In the genomic region with DNA sequence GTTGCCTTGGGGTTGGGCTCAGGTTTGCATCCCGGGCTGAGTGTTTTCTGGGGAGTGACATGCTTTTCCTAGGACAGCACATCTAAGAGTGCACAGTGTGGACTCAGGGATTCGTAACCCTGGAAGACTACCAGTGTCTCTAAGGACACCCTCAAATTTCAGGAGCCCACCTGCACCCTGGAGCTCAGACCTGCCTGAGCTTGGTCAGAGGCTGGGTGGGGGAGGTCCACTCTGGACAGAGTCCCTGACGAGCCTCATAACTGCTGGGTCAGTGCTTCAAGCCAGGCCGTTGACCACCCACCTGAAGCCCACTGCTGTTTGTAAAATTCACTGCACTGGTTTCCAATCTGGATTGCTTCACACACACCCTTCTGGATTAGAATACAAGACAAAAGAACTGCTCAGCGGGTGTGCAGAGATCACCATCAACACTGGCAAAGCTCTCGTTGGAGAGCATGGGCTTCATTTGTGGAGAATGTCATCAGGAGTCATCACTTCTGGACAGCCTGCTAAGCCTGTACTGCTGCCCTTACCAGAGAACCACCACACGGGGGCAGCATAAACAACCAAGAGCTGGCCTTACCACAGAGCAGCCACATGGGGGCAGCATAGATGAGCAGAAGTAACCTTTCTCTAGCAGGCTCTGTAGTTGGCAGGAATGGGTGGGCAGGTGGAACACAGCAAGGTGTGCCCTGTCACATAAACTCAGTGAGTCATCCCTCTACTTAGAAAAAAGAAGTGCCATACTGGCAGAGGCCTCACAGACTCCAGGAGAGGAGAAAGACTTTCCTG, we compare ENCODE assay signal across 8 mouse cellular contexts. TPM values are rescaled to one million over a fixed set of nuclear protein-coding genes. Genes with fewer than 3 reads are reported as not detected.
DNase-seq lines count a peak whose midpoint lies in the region; ATAC-seq and TF ChIP-seq lines count a peak whose summit lies in the region.

No protein-coding gene starts in this region.

- H3K36me3 ChIP-seq in ES-E14 (ENCODE audit: control insufficient read depth, insufficient read depth, low read length, poor library complexity, severe bottlenecking), result no peaks in the 10 kb centered on the region
- H3K36me3 ChIP-seq in forebrain, embryonic 16.5 days (ENCODE audit: control insufficient read depth, insufficient read depth), result peaks cover 4% of the 10 kb centered on the region; the same call in 1 of the 2 replicates
- no peaks in the 10 kb centered on the region for H3K36me3 ChIP-seq in thymus, adult 2 months (ENCODE audit: control insufficient read depth, insufficient read depth, low read length)

- no peak for TF ChIP-seq POLR2A in lung, adult 2 months (IDR thresholded peaks at IDR 0.05; ENCODE audit: borderline replicate concordance, extremely low read depth, low read depth, low read length)
- no peak for TF ChIP-seq POLR2A in thymus, adult 2 months (IDR thresholded peaks at IDR 0.05; ENCODE audit: control insufficient read depth, extremely low read depth, insufficient read depth, low read length, poor library complexity)

- no peaks in the 10 kb centered on the region for H3K27me3 ChIP-seq in forebrain, embryonic 16.5 days (replicated peaks; ENCODE audit: control insufficient read depth, insufficient read depth, low read length)
- H3K27me3 ChIP-seq in thymus, adult 2 months (ENCODE audit: control insufficient read depth, insufficient read depth, low read length), result no peaks in the 10 kb centered on the region

- no peaks in the 10 kb centered on the region for H3K9me3 ChIP-seq in ES-E14 (ENCODE audit: control insufficient read depth, insufficient read depth, low read depth, low read length)
- H3K9me3 ChIP-seq in forebrain, embryonic 16.5 days (ENCODE audit: control insufficient read depth, low read length), result no peaks in the 10 kb centered on the region

- H3K4me3 ChIP-seq in ES-E14 (ENCODE audit: insufficient read depth in 1 of 2, low read depth in 1 of 2, low read length in 2 of 2, poor library complexity in 1 of 2, severe bottlenecking in 1 of 2), result no peak overlapping the region
- H3K4me3 ChIP-seq in forebrain, embryonic 16.5 days (replicated peaks; ENCODE audit: low read length), result no peak overlapping the region
- H3K4me3 ChIP-seq in lung, adult 2 months (replicated peaks; ENCODE audit: extremely low read depth, low read depth, low read length), result no peak overlapping the region
- H3K4me3 ChIP-seq in thymus, adult 2 months (ENCODE audit: control insufficient read depth, insufficient read depth, low read length), result no peak overlapping the region

- no peak overlapping the region for H3K9ac ChIP-seq in ES-E14 (ENCODE audit: insufficient read depth, low read depth, low read length, poor library complexity, severe bottlenecking)
- H3K9ac ChIP-seq in forebrain, embryonic 16.5 days (replicated peaks; ENCODE audit: low read depth, low read length), result no peak overlapping the region

- no peak overlapping the region for H3K27ac ChIP-seq in ES-E14 (ENCODE audit: insufficient read depth, low read depth, low read length, poor library complexity, severe bottlenecking)
- no peak overlapping the region for H3K27ac ChIP-seq in forebrain, embryonic 16.5 days (ENCODE audit: low read length)
- no peak overlapping the region for H3K27ac ChIP-seq in thymus, adult 2 months (ENCODE audit: control insufficient read depth, insufficient read depth, low read length)

- intact Hi-C loops in heart, postnatal 36 days (cut with DNase I), result loop anchor here (1.0 kb wide), 1 partner anchor 161 kb away; no protein-coding TSS in a partner anchor

- peaks cover 3 to 15% of the 10 kb centered on the region in 2 experiments; a peak in 2 of 4 replicates for H3K4me1 ChIP-seq in ES-E14 (ENCODE audit: control insufficient read depth in 2 of 2, insufficient read depth in 2 of 2, low read length in 2 of 2, poor library complexity in 1 of 2)
- no peaks in the 10 kb centered on the region for H3K4me1 ChIP-seq in forebrain, embryonic 16.5 days (replicated peaks; ENCODE audit: control insufficient read depth, insufficient read depth, low read length)
- no peaks in the 10 kb centered on the region for H3K4me1 ChIP-seq in lung, adult 2 months (ENCODE audit: control insufficient read depth, insufficient read depth, low read length)
- H3K4me1 ChIP-seq in thymus, adult 2 months (replicated peaks; ENCODE audit: control insufficient read depth, insufficient read depth, low read length), result no peaks in the 10 kb centered on the region

- H3K4me2 ChIP-seq in forebrain, embryonic 16.5 days (ENCODE audit: low read length), result no peak overlapping the region

- 0 out of 2 replicates have a peak, but pooled peaks have one; percentile 58 for ATAC-seq in forebrain, embryonic 16.5 days

- in situ Hi-C loops in ES-E14 (cut with MboI; ENCODE audit: low sequenced_read_pairs in 2 of 2, unreplicated experiment in 2 of 2), result no loop called here

- 49% methylated on average over 7 of the region's 7 CpGs for WGBS in forebrain, embryonic 16.5 days
- WGBS in lung, adult 2 months, result 41% methylated on average over 7 of the region's 7 CpGs
- WGBS in thymus, adult 2 months, result 52% methylated on average over 7 of the region's 7 CpGs

- TF ChIP-seq CTCF in lung, adult 2 months (IDR thresholded peaks at IDR 0.05; ENCODE audit: insufficient read depth, low read length), result peak; percentile 100
- TF ChIP-seq CTCF in thymus, adult 2 months (IDR thresholded peaks at IDR 0.05; ENCODE audit: borderline replicate concordance, control insufficient read depth, extremely low read depth, insufficient read depth, low read length, poor library complexity), result peak; percentile 98

- DNase-seq in ES-E14 (ENCODE audit: low read depth, low spot score), result peak; percentile 78
- DNase-seq in cerebellum, adult 11-12 months, result peak; percentile 92
- peak; percentile 75 to 79 for DNase-seq in heart, postnatal 36 days
- DNase-seq in layer of hippocampus, adult 18-20 months (ENCODE audit: low spot score in 2 of 2), result peak; percentile 76 to 86
- DNase-seq in lung, adult 2 months, result peak; percentile 70
- peak; percentile 41 for DNase-seq in ovary, adult 18-20 months (ENCODE audit: low spot score)
- DNase-seq in thymus, adult 2 months, result peak; percentile 76

TF ChIP-seq in ES-E14, 5 proteins besides CTCF, POLR2A, EP300 and RAD21:
- TF ChIP-seq ZC3H11A (IDR thresholded peaks at IDR 0.05; ENCODE audit: borderline replicate concordance, low read depth, low read length) (peak; percentile 92), ZNF384 (IDR thresholded peaks at IDR 0.05; ENCODE audit: low read depth, low read length) (peak; percentile 60; the same call in 1 of the 2 replicates), CHD2 (IDR thresholded peaks at IDR 0.05; ENCODE audit: low read depth, low read length) (no peak), HCFC1 (IDR thresholded peaks at IDR 0.05; ENCODE audit: borderline replicate concordance, insufficient read depth, low read length) (peak; percentile 69; the same call in 1 of the 2 replicates)

RNA-seq across cellular contexts. Expression of a gene that starts 24.1 kb away (rescaled TPM):
- total RNA-seq in ES-E14 (2012; rRNA removed), result 12.6 TPM in 2 replicates
- polyA plus RNA-seq in forebrain, embryonic 16.5 days (2015; fragmentation: Nextera tagmentation; extraction: Ambion mirVana), result 32.5 and 36.5 TPM in 2 replicates
- 1 to 10 TPM; 3.5 to 3.7 TPM for total RNA-seq in heart, postnatal 36 days (2021)
- 10 to 100 TPM; 34.5 to 35.6 TPM for total RNA-seq in layer of hippocampus, adult 18-20 months (2021)
- 4.0 and 5.3 TPM in 2 replicates for polyA plus RNA-seq in lung, adult 2 months (2012; rRNA removed)
- polyA plus RNA-seq in thymus, adult 2 months (2012; rRNA removed), result 5.8 and 6.4 TPM in 2 replicates

RNA-seq across cellular contexts. Expression of a gene that starts 45.2 kb away (rescaled TPM):
- total RNA-seq in ES-E14 (2012; rRNA removed), result not detected in 2 replicates
- polyA plus RNA-seq in forebrain, embryonic 16.5 days (2015; fragmentation: Nextera tagmentation; extraction: Ambion mirVana), result 0.50 TPM in 1 of 2 replicates, not detected in the other
- 1 to 10 TPM; 1.0 to 2.2 TPM for total RNA-seq in heart, postnatal 36 days (2021)
- total RNA-seq in layer of hippocampus, adult 18-20 months (2021), result 1 to 10 TPM; 5.2 to 6.1 TPM
- polyA plus RNA-seq in lung, adult 2 months (2012; rRNA removed), result not detected in 2 replicates
- polyA plus RNA-seq in thymus, adult 2 months (2012; rRNA removed), result not detected in 2 replicates

Comparison
In these comparisons a context has a peak if more than half of its experiments do, and no peak if none do; other contexts are left out.
1. DNase-seq: peak in every context shown above with its lines; median percentile 92 in cerebellum, adult 11-12 months; 81 in layer of hippocampus, adult 18-20 months; 78 in ES-E14; 77 in heart, postnatal 36 days; 76 in thymus, adult 2 months; 70 in lung, adult 2 months; 41 in ovary, adult 18-20 months.